Mouse (Mus musculus) heart, adult 2 months (tissue): ENCODE measurements around the gene Umodl1.

Experiments used
- CTCF ChIP-seq: fragments of 200-600 bp; IDR thresholded peaks from 2 replicates; pipeline ENCODE4 v1.8.1; 2022; ENCODE audit warnings: antibody characterized with exemption, mild to moderate bottlenecking, moderate library complexity
- EP300 ChIP-seq: fragments of 200-500 bp; IDR thresholded peaks from 2 replicates; pipeline ENCODE4 v1.6.1; 2011; ENCODE audit warnings: low read depth, low read length, control low read depth; ENCODE audit not compliant: insufficient read depth
- POLR2A ChIP-seq: fragments of 200-500 bp; IDR thresholded peaks from 2 replicates; pipeline ENCODE4 v1.6.1; 2011; ENCODE audit warnings: mild to moderate bottlenecking, low read depth, low read length, control low read depth; ENCODE audit not compliant: insufficient read depth

GRCm38 (mm10) chr17:30971877-30972276 lies 17.4 kb downstream of the Umodl1 start:
- TF ChIP-seq POLR2A, result no peak
- TF ChIP-seq CTCF, result no peak
- TF ChIP-seq EP300, result no peak
